Mouse (Mus musculus) thymus, adult 2 months (tissue): ENCODE measurements at regions not wholly inside any gene's neighbourhood (a gene's known extent, or its start where the extent isn't known, plus 50 kb on each side); places are given as distances from the start of the nearest gene placed in this dataset.

Source experiments
- CTCF ChIP-seq: fragments of 200-500 bp; IDR thresholded peaks from 2 replicates; pipeline ENCODE4 v1.5.1; 2012; ENCODE audit warnings: mild to moderate bottlenecking, control low read depth, low read length, moderate library complexity, borderline replicate concordance; ENCODE audit not compliant: control insufficient read depth, poor library complexity, insufficient read depth; ENCODE audit errors: extremely low read depth
- POLR2A ChIP-seq: fragments of 200-500 bp; IDR thresholded peaks from 2 replicates; pipeline ENCODE4 v1.6.1; 2012; ENCODE audit warnings: mild to moderate bottlenecking, low read length, control low read depth, moderate library complexity; ENCODE audit not compliant: control insufficient read depth, poor library complexity, insufficient read depth; ENCODE audit errors: extremely low read depth

- TF ChIP-seq POLR2A (no peak), CTCF (no peak)
These were observed 508.6 kb upstream of the Plxna2 start for GRCm38 (mm10) chr1:194109172-194110071.
